Mouse (Mus musculus) liver, adult 2 months (tissue): ENCODE data around the gene Elp4.

ENCODE experiments used
- CTCF ChIP-seq: fragments of 200-500 bp; IDR thresholded peaks from 2 replicates; pipeline ENCODE4 v1.5.1; 2011; ENCODE audit warnings: low read depth, low read length, control low read depth
- POLR2A ChIP-seq: fragments of 200-500 bp; IDR thresholded peaks from 2 replicates; pipeline ENCODE4 v1.6.1; 2011; ENCODE audit warnings: low read length, control low read depth; ENCODE audit not compliant: insufficient read depth; ENCODE audit errors: extremely low read depth

GRCm38 (mm10) chr2:105680146-105680998, 224.0 kb downstream of the Elp4 start:
- TF ChIP-seq CTCF (no peak), POLR2A (no peak)
